Mouse (Mus musculus) megakaryocyte, embryonic 14.5 days (primary cell): ENCODE measurements around the gene Pla2r1.

Experiments used
- FLI1 ChIP-seq: IDR thresholded peaks from 2 replicates; pipeline ENCODE4 v1.6.1; 2012; ENCODE audit warnings: low read length, inconsistent platforms, mixed read lengths
- GATA1 ChIP-seq: IDR thresholded peaks from 3 replicates; pipeline ENCODE4 v1.6.1; 2012; ENCODE audit warnings: mixed read lengths, low read length, inconsistent platforms, borderline replicate concordance

GRCm38 (mm10) chr2:60510718-60511117 is 42.4 kb downstream of the Pla2r1 start:
- no peak for TF ChIP-seq FLI1
- no peak for TF ChIP-seq GATA1
